Mouse (Mus musculus): ENCODE results near the gene Fgf6. TPM values are rescaled to one million over a fixed set of nuclear protein-coding genes. Genes with fewer than 3 reads are reported as not detected.

The Fgf6 gene
- 0.04 and 0.08 TPM in 2 replicates for polyA plus RNA-seq (2015; fragmentation: Nextera tagmentation; extraction: Ambion mirVana)

DNA sequence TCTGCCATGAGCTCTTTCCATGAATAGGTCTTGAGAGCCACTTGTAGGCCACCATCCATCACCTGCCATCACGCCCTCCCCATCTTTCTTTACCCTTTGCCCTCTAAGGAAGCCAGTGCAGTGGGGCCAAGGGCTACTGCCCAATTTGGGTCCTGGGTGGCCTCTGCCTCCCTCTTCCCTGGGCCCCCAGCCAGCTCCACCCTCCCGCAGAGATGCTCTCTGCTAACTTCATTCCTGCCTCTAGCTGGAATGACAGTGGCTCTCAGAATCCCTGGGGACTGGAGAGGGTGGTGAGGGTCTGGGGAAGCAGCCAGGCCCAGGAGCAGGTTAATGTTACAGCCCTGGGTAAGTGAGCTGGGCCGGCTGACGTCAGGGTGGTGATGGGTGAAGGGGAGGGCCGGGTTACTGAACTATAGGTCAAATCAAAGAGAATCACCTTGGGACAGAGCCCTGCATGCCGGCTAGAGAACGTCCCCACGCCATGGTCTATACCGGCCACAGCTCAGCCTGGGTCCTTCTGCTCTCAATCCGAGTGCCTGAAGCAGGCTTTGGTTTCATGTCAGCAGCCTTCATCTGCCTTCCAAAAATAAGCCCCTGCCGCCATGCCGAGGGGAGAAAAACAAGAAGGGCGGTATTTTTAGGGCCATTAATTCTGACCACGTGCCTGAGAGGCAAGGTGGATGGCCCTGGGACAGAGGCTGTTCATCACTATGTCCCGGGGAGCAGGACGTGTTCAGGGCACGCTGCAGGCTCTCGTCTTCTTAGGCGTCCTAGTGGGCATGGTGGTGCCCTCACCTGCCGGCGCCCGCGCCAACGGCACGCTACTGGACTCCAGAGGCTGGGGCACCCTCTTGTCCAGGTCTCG is at the start of gene Fgf6:
Fgf6 (plus strand) TSS at position 681 of the 865 bp plus-strand sequence.
- H3K9me3 ChIP-seq = no peaks in the 10 kb centered on the region
- H3K4me1 ChIP-seq (replicated peaks) = peaks cover 10% of the 10 kb centered on the region
- no peak within 1 kb of the TSS for H3K27ac ChIP-seq
- no peak for ATAC-seq (ENCODE audit: low FRiP score)
- H3K27me3 ChIP-seq = peaks cover 8% of the 10 kb centered on the region
- no peak within 1 kb of the TSS for H3K9ac ChIP-seq
- WGBS = 84% methylated on average over 26 of the region's 26 CpGs
- H3K4me2 ChIP-seq = no peak within 1 kb of the TSS
- H3K4me3 ChIP-seq = no peak within 1 kb of the TSS
- H3K36me3 ChIP-seq = no peaks in the 10 kb centered on the region

DNA sequence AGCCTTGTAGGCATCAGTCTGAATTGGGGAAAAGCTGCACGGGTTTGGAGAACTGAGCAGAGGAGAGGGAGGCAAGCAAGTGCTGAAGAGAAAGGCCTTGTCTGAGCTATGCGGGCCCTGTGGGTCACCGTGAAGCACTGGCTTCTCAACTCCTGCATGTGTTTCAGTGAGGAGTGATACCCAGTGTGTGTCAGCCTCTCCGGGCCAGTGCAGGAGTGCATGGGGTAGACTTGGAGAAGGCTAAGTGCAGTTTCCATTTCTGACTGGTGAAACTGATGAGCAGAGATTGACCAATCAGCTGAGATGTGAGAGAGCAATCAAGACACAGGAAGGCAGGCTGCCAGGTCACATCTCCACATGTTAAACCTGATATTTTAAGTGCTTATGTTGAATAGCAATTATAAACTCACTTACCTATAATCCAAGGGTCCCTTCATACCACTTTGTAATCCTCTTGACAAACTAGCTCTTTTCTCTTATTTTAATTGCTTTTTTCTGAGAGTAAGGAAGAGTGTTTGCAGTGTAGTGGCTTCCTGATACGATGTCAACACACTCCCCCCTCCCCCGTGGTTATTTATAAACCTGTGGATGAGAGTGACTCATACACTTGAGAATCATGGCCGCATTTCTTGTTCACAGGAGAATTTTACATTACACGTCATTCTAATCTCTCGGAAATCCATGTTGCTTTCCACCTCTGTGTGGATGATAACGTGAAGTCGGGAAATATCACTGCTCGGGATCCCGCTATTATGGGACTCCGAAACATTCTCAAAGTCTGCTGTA is 49.0 kb upstream of the Fgf6 start:
- Histone ChIP-seq H3K27me3 (no peaks in the 10 kb centered on the region), H3K36me3 (peaks cover 74% of the 10 kb centered on the region), H3K9me3 (no peaks in the 10 kb centered on the region), H3K9ac (no peak overlapping the region), H3K4me2 (no peak overlapping the region), H3K4me1 (replicated peaks) (no peaks in the 10 kb centered on the region), H3K27ac (no peak overlapping the region), H3K4me3 (no peak overlapping the region)
- ATAC-seq (ENCODE audit: low FRiP score) = no peak
- 89% methylated on average over 14 of the region's 14 CpGs for WGBS

DNA sequence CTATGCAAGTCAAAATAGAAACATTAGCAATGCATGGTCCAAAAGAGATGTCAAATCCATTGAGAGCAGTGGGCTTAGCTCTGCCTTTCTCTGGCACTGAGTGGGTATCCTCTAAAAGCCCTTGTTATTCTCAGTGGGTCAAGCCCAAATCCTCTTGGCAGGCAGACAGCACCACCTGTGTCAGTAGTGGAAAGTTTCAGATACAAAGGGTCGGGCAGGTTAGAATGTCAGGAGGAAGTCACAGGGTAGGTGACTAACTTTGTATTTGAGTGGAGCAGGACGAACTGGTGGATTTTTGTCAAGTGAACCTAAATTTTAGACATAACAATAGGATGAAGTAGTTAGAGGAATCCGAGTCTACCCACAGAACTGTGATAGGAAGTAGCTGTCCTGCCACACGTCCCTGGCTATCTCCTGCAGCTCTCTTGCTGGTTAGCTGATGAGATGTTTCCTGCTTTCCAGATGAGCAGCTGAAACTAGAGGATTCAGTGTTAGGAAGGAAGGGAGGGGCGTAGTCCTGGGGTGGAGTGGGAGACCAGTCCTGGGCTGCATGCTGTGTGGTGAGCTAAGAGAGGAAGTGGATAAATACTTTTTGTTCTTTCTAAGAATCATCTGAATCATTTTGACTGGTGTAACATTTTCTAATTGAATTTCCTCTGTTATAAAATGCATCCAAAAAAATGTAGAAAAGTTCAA is 33.7 kb upstream of the Fgf6 start:
- no peak for ATAC-seq (ENCODE audit: low FRiP score)
- Histone ChIP-seq H3K9me3 (no peaks in the 10 kb centered on the region), H3K36me3 (peaks cover 19% of the 10 kb centered on the region), H3K9ac (no peak overlapping the region), H3K4me2 (no peak overlapping the region), H3K27me3 (no peaks in the 10 kb centered on the region), H3K4me3 (no peak overlapping the region), H3K4me1 (replicated peaks) (no peaks in the 10 kb centered on the region), H3K27ac (no peak overlapping the region)
- WGBS = 77% methylated on average over 5 of the region's 5 CpGs

DNA sequence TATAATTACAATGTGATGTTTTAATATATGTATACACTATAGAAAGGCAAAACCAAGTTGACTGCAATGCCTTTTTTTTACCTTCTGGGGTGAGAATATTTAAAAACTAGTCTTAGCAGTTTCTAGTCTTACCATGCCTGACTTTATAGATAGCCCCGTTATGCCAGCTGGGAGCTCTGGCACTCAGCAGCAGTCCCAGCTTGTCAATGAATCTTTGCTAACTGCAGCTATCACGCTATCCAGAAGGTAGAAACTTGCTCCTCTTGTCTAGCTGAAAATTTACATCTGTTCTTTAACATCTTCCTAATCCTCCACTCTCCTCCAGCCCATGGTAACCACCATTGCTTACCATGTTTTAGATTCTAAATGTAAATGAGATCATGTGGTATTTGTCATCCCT is 21.7 kb upstream of the Fgf6 start:
- no peaks in the 10 kb centered on the region for H3K4me1 ChIP-seq (replicated peaks)
- 67% methylated on average over 2 of the region's 2 CpGs for WGBS
- no peak for ATAC-seq (ENCODE audit: low FRiP score)
- H3K9ac ChIP-seq = no peak overlapping the region
- H3K9me3 ChIP-seq = no peaks in the 10 kb centered on the region
- no peaks in the 10 kb centered on the region for H3K27me3 ChIP-seq
- no peaks in the 10 kb centered on the region for H3K36me3 ChIP-seq
- no peak overlapping the region for H3K4me2 ChIP-seq
- no peak overlapping the region for H3K27ac ChIP-seq
- H3K4me3 ChIP-seq = no peak overlapping the region

DNA sequence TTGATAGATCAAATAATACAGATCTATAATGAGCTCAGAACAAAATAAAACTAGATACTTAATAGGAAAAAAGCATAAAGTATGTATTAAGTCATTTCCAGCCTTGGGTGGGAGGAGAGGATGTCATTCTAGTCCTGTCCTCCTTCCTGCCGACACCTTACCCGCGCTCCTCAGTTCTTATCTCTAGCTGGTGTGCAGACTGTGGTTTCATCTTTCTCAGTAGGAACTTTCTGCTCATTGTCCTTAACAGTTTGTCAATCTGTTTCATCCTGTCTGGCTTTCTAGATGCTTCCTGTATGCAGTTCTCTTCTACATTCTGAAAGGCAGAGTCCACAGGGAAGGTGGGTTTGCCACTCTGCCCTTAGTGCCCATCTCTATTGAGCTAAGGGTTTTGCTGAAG is 19.9 kb upstream of the Fgf6 start:
- H3K27me3 ChIP-seq = no peaks in the 10 kb centered on the region
- H3K9me3 ChIP-seq = no peaks in the 10 kb centered on the region
- H3K36me3 ChIP-seq = no peaks in the 10 kb centered on the region
- no peaks in the 10 kb centered on the region for H3K4me1 ChIP-seq (replicated peaks)
- H3K4me2 ChIP-seq = no peak overlapping the region
- no peak overlapping the region for H3K27ac ChIP-seq
- no peak overlapping the region for H3K9ac ChIP-seq
- WGBS = 92% methylated on average over 3 of the region's 3 CpGs
- no peak for ATAC-seq (ENCODE audit: low FRiP score)
- H3K4me3 ChIP-seq = no peak overlapping the region

DNA sequence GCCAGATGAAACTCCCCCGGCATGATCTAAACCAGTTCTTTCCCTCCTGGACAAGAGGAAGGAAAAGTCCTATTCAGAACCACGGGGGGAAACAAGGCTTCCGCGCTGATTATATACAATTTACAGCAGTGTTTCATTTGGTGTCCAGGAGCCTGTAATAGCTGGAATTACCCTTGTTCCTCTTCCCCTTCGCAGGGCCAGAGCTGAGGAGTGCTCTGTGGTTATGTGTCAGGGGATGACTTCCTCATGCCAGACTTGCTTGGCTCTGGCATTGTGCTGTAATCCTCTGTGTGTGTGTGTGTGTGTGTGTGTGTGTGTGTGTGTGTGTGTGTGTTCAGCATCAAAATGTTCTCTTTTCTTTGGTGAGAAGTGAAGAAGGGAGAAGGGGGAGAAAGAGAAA is 19.0 kb upstream of the Fgf6 start:
- no peak for ATAC-seq (ENCODE audit: low FRiP score)
- WGBS = 91% methylated on average over 5 of the region's 5 CpGs

DNA sequence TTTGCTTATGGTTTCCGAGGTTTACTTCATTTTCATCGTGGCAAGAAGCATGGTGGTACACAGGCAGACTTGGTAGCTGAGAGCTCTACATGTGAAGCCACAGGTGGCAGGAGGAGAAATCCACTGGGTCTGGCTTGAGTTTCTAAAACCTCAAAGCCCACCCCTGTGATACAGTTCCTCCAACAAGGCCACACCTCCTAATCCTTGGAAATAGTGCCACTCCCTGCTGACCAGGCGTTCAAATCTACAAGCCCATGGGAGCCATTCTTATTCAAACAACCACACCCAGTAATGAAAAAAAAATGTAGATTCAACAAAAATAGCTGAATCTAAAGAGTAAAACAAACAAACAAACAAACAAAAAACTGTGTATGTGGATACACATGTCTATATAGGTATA is 9.7 kb upstream of the Fgf6 start:
- Histone ChIP-seq H3K36me3 (no peaks in the 10 kb centered on the region), H3K27me3 (no peaks in the 10 kb centered on the region), H3K4me2 (no peak overlapping the region), H3K4me1 (replicated peaks) (no peaks in the 10 kb centered on the region), H3K9ac (no peak overlapping the region), H3K4me3 (no peak overlapping the region), H3K9me3 (no peaks in the 10 kb centered on the region), H3K27ac (no peak overlapping the region)
- 91% methylated on average over 3 of the region's 3 CpGs for WGBS
- ATAC-seq (ENCODE audit: low FRiP score) = no peak

More for the DNA sequence above, 19.0 kb upstream of the Fgf6 start:
- H3K9me3 ChIP-seq = no peaks in the 10 kb centered on the region
- H3K4me2 ChIP-seq = no peak overlapping the region
- H3K27me3 ChIP-seq = no peaks in the 10 kb centered on the region
- no peak overlapping the region for H3K4me3 ChIP-seq
- no peak overlapping the region for H3K9ac ChIP-seq
- no peaks in the 10 kb centered on the region for H3K4me1 ChIP-seq (replicated peaks)
- H3K27ac ChIP-seq = no peak overlapping the region
- no peaks in the 10 kb centered on the region for H3K36me3 ChIP-seq

DNA sequence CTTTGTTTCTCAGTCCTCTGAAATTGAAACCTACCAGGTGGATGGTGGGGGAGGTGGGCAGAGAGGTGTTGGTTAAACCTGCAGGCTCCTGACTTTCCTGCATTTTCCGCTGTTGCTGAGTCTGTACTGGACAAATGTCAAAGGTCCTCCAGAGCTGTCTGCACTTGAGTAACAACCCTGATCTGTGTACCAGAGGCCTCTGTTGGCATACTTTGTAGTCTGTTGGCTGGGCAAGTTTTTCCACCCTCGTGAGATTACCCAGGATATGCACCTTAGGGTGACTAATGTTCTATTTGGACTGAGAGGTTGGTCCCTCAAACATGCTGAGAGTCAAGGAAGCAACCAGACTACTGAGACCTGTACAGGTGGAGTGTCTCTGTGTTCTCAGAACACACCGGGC is 8.8 kb upstream of the Fgf6 start:
- H3K36me3 ChIP-seq = no peaks in the 10 kb centered on the region
- H3K4me1 ChIP-seq (replicated peaks) = no peaks in the 10 kb centered on the region
- H3K27ac ChIP-seq = no peak overlapping the region
- H3K4me2 ChIP-seq = no peak overlapping the region
- H3K4me3 ChIP-seq = no peak overlapping the region
- no peaks in the 10 kb centered on the region for H3K27me3 ChIP-seq
- no peak overlapping the region for H3K9ac ChIP-seq
- H3K9me3 ChIP-seq = no peaks in the 10 kb centered on the region
- ATAC-seq (ENCODE audit: low FRiP score) = no peak
- WGBS = 91% methylated on average over 3 of the region's 3 CpGs

DNA sequence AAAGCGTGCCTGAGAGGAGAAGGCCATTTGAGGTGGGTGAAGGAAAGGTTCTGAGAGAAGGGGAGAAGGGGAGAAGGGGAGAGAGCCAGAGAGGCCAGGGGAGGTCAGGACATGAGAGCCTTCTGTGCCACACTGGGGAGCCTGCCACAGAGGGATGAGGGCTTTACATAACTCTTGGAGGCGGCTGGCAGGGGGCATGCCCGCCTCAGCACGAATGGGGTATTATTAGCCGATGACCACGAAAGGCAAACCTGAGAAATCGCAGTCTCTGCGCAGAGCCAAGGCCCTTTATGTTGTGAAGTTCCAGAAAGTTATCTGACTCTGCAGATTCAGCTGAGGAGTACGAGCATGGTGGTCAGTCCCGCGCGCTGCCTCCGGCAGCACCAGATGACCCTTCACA is 5.4 kb upstream of the Fgf6 start:
- no peaks in the 10 kb centered on the region for H3K4me1 ChIP-seq (replicated peaks)
- H3K4me2 ChIP-seq = no peak overlapping the region
- H3K27ac ChIP-seq = no peak overlapping the region
- H3K9me3 ChIP-seq = no peaks in the 10 kb centered on the region
- H3K4me3 ChIP-seq = no peak overlapping the region
- H3K27me3 ChIP-seq = no peaks in the 10 kb centered on the region
- 90% methylated on average over 13 of the region's 13 CpGs for WGBS
- no peak for ATAC-seq (ENCODE audit: low FRiP score)
- H3K9ac ChIP-seq = no peak overlapping the region
- H3K36me3 ChIP-seq = no peaks in the 10 kb centered on the region

DNA sequence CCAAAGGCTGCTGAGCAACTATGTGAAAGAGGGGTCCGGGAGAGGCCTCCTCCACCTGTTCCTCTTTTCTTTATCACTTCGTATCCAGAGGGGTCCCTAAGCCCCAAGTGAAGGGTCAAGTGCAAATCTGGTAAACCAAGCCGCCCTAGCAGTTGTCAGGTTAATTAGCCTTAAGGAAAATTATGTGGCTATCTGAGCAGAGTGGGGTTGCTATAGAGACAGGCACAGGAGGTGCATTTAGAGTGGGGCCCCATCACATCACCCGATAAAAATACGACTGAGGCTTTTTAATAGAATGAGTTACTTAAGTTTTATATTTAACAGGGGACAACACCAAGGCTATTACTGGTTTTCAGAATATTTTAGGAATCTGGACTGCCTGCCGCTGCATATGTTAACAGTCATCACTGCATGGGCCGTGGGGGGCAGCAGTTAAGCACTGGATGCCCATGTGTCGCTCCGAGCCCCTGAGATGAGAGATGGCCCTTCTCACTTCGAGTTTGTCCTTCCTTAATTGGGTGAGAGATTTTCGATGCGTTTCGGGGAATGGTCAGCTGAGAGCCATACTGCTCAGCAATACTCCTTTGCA is 3.3 kb upstream of the Fgf6 start:
- Histone ChIP-seq H3K36me3 (no peaks in the 10 kb centered on the region), H3K4me2 (no peak overlapping the region), H3K4me3 (no peak overlapping the region), H3K27me3 (no peaks in the 10 kb centered on the region), H3K9ac (no peak overlapping the region), H3K27ac (no peak overlapping the region), H3K9me3 (no peaks in the 10 kb centered on the region), H3K4me1 (replicated peaks) (no peaks in the 10 kb centered on the region)
- 80% methylated on average over 13 of the region's 13 CpGs for whole genome bisulfite sequencing
- no peak for ATAC-seq (ENCODE audit: low FRiP score)

DNA sequence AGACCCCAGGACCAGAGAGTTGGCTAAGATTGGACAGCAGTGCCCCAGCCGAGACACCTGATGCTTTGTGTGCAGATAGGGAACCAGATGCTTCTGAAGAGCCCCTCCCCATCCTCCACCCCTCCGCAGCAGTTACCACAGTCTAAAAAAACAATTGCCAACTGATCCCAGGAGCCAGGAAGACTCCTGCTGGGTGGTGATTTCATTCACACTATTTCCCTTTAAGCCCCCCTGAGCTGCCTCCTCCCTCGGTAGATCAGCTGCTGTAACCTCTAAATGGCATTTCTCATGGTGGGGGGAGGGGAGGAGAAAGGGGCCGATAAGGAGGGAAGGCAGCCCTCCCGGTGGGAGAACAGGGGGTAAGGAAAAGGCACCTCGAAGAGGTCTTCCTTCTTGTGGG is 3.9 kb downstream of the Fgf6 start:
- no peak overlapping the region for H3K4me3 ChIP-seq
- no peak for ATAC-seq (ENCODE audit: low FRiP score)
- no peak overlapping the region for H3K4me2 ChIP-seq
- H3K9me3 ChIP-seq = no peaks in the 10 kb centered on the region
- no peak overlapping the region for H3K9ac ChIP-seq
- no peak overlapping the region for H3K27ac ChIP-seq
- H3K36me3 ChIP-seq = no peaks in the 10 kb centered on the region
- whole genome bisulfite sequencing = 3% methylated on average over 6 of the region's 6 CpGs
- H3K4me1 ChIP-seq (replicated peaks) = peaks cover 12% of the 10 kb centered on the region
- H3K27me3 ChIP-seq = peaks cover 19% of the 10 kb centered on the region

DNA sequence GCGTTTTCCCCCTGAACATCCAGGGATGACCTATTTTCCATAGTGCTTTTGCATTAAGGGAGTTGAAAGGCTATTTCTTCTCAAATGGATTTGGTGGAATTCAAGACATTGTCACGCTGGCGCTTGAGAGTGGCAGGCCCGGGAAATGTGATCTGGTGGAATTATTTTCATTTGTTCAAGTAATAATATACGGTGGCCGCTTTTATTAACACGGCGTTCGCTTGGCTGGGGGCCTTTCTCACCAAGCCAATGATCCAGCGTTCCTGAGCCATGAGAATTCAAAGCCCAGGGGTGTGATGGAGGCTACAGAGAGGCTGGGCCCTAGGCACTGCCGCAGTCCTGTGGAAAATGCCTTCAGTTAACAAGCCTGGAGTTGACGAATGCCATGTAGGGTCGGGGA is 5.0 kb downstream of the Fgf6 start:
- no peaks in the 10 kb centered on the region for H3K36me3 ChIP-seq
- H3K4me2 ChIP-seq = no peak overlapping the region
- H3K27me3 ChIP-seq = peaks cover 19% of the 10 kb centered on the region
- H3K4me3 ChIP-seq = no peak overlapping the region
- 14% methylated on average over 13 of the region's 13 CpGs for WGBS
- no peak overlapping the region for H3K9ac ChIP-seq
- H3K9me3 ChIP-seq = no peaks in the 10 kb centered on the region
- 0 out of 2 replicates have a peak, but pooled peaks have one; percentile 36 for ATAC-seq (ENCODE audit: low FRiP score)
- H3K27ac ChIP-seq = no peak overlapping the region
- H3K4me1 ChIP-seq (replicated peaks) = peaks cover 12% of the 10 kb centered on the region
